Mouse (Mus musculus): ENCODE results near the gene Gm3173. TPM values are rescaled to one million over a fixed set of nuclear protein-coding genes. Genes with fewer than 3 reads are reported as not detected.
"Not testable (repeated sequence)": the region's sequence is repeated elsewhere in the genome, so short reads cannot be mapped to it uniquely, and the experiment has no call there.

The Gm3173 gene
- polyA plus RNA-seq, 1 experiment from 2014 or later = not detected

DNA sequence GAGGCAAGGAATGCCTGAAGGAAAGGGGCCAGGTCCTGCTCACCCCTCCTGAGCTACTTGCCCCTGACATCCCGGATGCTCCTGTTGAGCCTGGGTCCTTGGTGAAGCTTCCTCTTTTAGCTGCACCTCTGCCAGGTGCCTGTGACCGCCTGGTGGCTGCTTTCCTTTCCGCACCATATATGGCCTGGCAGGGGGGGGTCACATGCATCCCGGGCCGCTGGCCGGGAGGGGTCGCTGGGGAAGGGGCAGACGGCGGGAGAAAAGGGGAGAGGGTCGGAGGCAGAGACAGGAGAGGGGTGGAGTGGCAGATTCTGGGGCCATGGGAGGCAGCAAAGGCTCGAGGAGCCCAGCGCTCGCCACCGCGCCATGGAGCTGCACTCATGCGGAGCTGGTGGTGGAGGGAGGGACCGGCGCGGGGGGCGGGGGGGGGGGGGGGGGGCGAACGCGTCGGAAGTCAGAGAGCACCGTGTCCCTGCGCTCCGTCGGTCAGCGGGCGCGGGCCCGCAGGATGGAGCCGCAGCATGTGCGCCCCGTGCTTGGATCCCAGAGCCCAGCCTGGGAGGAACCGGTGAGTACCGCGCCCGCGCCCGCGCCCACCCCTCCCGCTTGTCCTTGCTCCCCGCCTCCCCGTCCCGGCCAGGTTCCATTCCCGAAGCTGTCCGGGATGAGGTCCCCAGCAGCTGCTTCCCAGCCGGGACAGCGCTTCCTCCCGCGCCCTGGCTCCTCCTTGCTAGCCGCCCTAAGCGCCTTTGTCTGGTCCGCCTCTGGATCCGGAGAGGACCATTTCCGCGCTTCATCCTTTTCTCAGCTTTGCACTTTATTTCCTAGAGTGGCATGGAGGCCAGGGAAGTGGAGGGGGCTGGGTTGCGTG is 15.6 kb upstream of the Gm3173 start, which contains the start of gene Gm3164:
Gm3164 (plus strand) TSS at position 484 of the 871 bp plus-strand sequence.
- not testable (repeated sequence) for H3K9me3 ChIP-seq (ENCODE audit: control insufficient read depth, low read length); H3K4me1 ChIP-seq (ENCODE audit: control insufficient read depth, insufficient read depth, low read length); H3K36me3 ChIP-seq (ENCODE audit: control insufficient read depth, insufficient read depth, low read length); H3K27me3 ChIP-seq (ENCODE audit: control insufficient read depth, insufficient read depth, low read length); ATAC-seq (ENCODE audit: low FRiP score, low TSS enrichment); H3K9ac ChIP-seq (ENCODE audit: low read depth, low read length); H3K27ac ChIP-seq (ENCODE audit: low read depth, low read length)
- 1% methylated on average over 18 of the region's 59 CpGs for WGBS
- Histone ChIP-seq H3K4me2 (replicated peaks; ENCODE audit: low read depth, low read length) (peak within 1 kb of the TSS; percentile 47), H3K4me3 (ENCODE audit: low read length) (peak within 1 kb of the TSS; percentile 28)

DNA sequence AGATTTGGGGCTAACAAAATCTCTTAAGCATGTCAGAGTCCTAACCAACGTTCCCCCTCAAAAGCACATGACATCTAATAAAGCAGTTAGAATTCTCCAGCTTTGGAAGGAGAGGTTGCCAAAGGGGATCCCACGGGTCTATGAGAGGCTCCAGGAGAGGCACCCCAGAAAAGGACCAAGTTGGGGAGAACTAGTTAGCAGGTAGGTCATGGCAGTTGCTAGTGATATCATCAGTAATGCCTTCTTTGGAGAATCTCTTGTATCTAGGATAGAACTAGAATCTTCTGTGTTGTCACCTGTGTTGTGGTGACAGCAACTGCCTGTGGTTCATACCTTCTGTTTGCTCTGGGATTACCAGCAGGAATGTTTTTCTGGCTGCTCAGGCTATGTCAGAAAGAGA is 50.7 kb downstream of the Gm3173 start, which contains the start of gene Gm3182:
Gm3182 (plus strand) TSS at position 301 of the 400 bp plus-strand sequence.
- H3K4me3 ChIP-seq (ENCODE audit: low read length); H3K4me2 ChIP-seq (replicated peaks; ENCODE audit: low read depth, low read length): not testable (repeated sequence)

DNA sequence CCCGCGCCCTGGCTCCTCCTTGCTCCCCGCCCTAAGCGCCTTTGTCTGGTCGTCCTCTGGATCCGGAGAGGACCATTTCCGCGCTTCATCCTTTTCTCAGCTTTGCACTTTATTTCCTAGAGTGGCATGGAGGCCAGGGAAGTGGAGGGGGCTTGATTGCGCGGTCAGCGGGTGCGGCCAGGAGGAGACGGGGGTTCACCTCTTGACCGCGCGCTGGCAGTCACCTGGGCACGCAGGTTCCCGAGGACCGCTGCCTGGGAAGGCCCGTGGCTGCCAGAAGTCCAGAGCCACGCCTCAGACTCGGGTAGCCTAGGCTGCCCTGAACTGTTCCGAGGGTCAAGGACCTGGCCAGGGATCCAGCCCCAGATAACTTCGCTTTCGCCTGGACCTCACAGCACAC is 68.6 kb downstream of the Gm3173 start:
- H3K9me3 ChIP-seq (ENCODE audit: control insufficient read depth, low read length); H3K4me2 ChIP-seq (replicated peaks; ENCODE audit: low read depth, low read length); H3K4me3 ChIP-seq (ENCODE audit: low read length); H3K27ac ChIP-seq (ENCODE audit: low read depth, low read length); H3K27me3 ChIP-seq (ENCODE audit: control insufficient read depth, insufficient read depth, low read length); H3K9ac ChIP-seq (ENCODE audit: low read depth, low read length); ATAC-seq (ENCODE audit: low FRiP score, low TSS enrichment); H3K36me3 ChIP-seq (ENCODE audit: control insufficient read depth, insufficient read depth, low read length); H3K4me1 ChIP-seq (ENCODE audit: control insufficient read depth, insufficient read depth, low read length): not testable (repeated sequence)
- 1% methylated on average over 16 of the region's 25 CpGs for WGBS

More for the DNA sequence above, 50.7 kb downstream of the Gm3173 start, which contains the start of gene Gm3182:
- H3K27me3 ChIP-seq (ENCODE audit: control insufficient read depth, insufficient read depth, low read length); H3K4me1 ChIP-seq (ENCODE audit: control insufficient read depth, insufficient read depth, low read length); H3K9ac ChIP-seq (ENCODE audit: low read depth, low read length); ATAC-seq (ENCODE audit: low FRiP score, low TSS enrichment); H3K27ac ChIP-seq (ENCODE audit: low read depth, low read length); H3K9me3 ChIP-seq (ENCODE audit: control insufficient read depth, low read length); H3K36me3 ChIP-seq (ENCODE audit: control insufficient read depth, insufficient read depth, low read length): not testable (repeated sequence)
- 83% methylated on average over 1 of the region's 2 CpGs for WGBS

DNA sequence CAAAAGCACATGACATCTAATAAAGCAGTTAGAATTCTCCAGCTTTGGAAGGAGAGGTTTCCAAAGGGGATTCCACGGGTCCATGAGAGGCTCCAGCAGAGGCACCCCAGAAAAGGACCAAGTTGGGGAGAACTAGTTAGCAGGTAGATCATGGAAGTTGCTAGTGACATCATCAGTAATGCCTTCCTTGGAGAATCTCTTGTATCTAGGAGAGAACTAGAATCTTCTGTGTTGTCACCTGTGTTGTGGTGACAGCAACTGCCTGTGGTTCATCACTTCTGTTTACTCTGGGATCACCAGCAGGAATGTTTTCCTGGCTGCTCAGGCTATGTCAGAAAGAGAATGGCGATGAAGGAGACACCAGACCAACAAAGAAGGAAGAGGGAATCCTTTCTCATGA is 124.3 kb downstream of the Gm3173 start, which contains the start of gene Gm3047:
Gm3047 (plus strand) TSS at position 301 of the 400 bp plus-strand sequence.
- not testable (repeated sequence) for H3K4me1 ChIP-seq (ENCODE audit: control insufficient read depth, insufficient read depth, low read length); H3K36me3 ChIP-seq (ENCODE audit: control insufficient read depth, insufficient read depth, low read length); H3K27me3 ChIP-seq (ENCODE audit: control insufficient read depth, insufficient read depth, low read length); H3K9me3 ChIP-seq (ENCODE audit: control insufficient read depth, low read length); H3K27ac ChIP-seq (ENCODE audit: low read depth, low read length); H3K4me2 ChIP-seq (replicated peaks; ENCODE audit: low read depth, low read length); ATAC-seq (ENCODE audit: low FRiP score, low TSS enrichment); H3K4me3 ChIP-seq (ENCODE audit: low read length); H3K9ac ChIP-seq (ENCODE audit: low read depth, low read length)
- no CpG with 5 or more reads among the region's 2 CpGs for WGBS

Other genes starting within 250 kb of the Gm3173 start
- gene Gm2974, start 248.4 kb upstream of the Gm3173 start, polyA plus RNA-seq (2014; fragmentation: Nextera tagmentation; extraction: Ambion mirVana) = 0.57 TPM in 1 of 2 replicates, not detected in the other
- gene Gm3138, start 181.4 kb upstream of the Gm3173 start, polyA plus RNA-seq (2014; fragmentation: Nextera tagmentation; extraction: Ambion mirVana) = not detected in 2 replicates
- gene Gm3149, start 113.7 kb upstream of the Gm3173 start, polyA plus RNA-seq (2014; fragmentation: Nextera tagmentation; extraction: Ambion mirVana) = not detected in 2 replicates
- 0.14 TPM in 1 of 2 replicates, not detected in the other for gene 2610042L04Rik, start 96.2 kb upstream of the Gm3173 start, polyA plus RNA-seq (2014; fragmentation: Nextera tagmentation; extraction: Ambion mirVana)
- not detected in 2 replicates for gene Gm3159, start 33.5 kb upstream of the Gm3173 start, polyA plus RNA-seq (2014; fragmentation: Nextera tagmentation; extraction: Ambion mirVana)
- gene Gm3164, start 15.5 kb upstream of the Gm3173 start, polyA plus RNA-seq (2014; fragmentation: Nextera tagmentation; extraction: Ambion mirVana) = 0.64 TPM in 1 of 2 replicates, not detected in the other
- not detected in 2 replicates for gene Gm3182, start 50.8 kb downstream of the Gm3173 start, polyA plus RNA-seq (2014; fragmentation: Nextera tagmentation; extraction: Ambion mirVana)
- not detected in 2 replicates for gene Gm3047, start 124.4 kb downstream of the Gm3173 start, polyA plus RNA-seq (2014; fragmentation: Nextera tagmentation; extraction: Ambion mirVana)
- not detected in 2 replicates for gene Gm8159, start 201.4 kb downstream of the Gm3173 start, polyA plus RNA-seq (2014; fragmentation: Nextera tagmentation; extraction: Ambion mirVana)
- not detected in 2 replicates for gene Gm3239, start 233.2 kb downstream of the Gm3173 start, polyA plus RNA-seq (2014; fragmentation: Nextera tagmentation; extraction: Ambion mirVana)